Mouse (Mus musculus): Measurements from ENCODE around the gene Paqr7. TPM values are rescaled to one million over a fixed set of nuclear protein-coding genes. Genes with fewer than 3 reads are reported as not detected.

The Paqr7 gene
- polyA plus RNA-seq, 1 experiment = 47.6 TPM

DNA sequence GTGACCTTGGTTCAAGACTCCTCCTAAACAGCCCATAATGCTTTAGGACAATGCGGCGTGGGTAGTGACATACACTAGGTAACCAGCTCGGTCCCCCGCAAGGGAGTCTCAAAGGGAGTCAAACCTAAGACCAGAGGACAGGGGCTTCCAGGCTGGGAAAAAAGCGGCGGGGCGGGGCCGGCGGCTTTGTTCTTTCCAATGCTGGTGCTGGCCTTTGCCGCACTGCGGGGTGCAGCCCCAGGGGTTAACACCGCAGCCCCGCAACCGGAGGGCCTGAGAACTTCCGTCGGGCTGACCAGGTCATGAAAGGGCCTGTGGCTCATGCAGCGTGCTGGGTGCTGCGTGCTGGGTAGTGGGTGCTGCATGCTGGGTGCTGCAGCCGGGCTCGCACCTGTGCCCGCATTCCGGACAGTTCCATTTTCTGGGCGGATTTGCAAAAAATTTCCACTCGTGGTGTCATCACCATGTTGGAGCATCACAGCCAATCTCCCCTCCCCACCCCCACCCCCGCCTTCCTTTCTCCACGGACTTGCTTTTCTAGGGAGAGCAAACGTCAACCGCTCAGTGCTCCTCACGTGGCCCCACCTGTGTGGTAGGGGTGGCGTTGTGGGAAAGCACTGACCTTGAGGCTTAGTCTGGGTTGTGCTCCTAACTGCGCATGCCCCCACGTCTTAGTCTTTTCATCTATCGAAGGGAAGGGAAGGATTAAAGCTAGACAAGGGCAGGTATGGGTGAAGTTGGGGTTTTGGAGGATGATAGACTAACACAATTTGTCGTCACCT is 42.7 kb upstream of the Paqr7 start:
- H3K4me3 ChIP-seq (ENCODE audit: control insufficient read depth, insufficient read depth, low read length) = no peak overlapping the region
- H3K27me3 ChIP-seq (ENCODE audit: control insufficient read depth, insufficient read depth, low read length) = no peaks in the 10 kb centered on the region
- peaks cover 24% of the 10 kb centered on the region for H3K4me1 ChIP-seq (replicated peaks; ENCODE audit: control insufficient read depth, insufficient read depth, low read length)
- no peaks in the 10 kb centered on the region for H3K36me3 ChIP-seq (ENCODE audit: control insufficient read depth, insufficient read depth, low read length)
- 92% methylated on average over 34 of the region's 34 CpGs for WGBS
- TF ChIP-seq CTCF (IDR thresholded peaks at IDR 0.05; ENCODE audit: borderline replicate concordance, control insufficient read depth, extremely low read depth, insufficient read depth, low read length, poor library complexity) = no peak
- TF ChIP-seq POLR2A (IDR thresholded peaks at IDR 0.05; ENCODE audit: control insufficient read depth, extremely low read depth, insufficient read depth, low read length, poor library complexity) = no peak
- no peak overlapping the region for H3K27ac ChIP-seq (ENCODE audit: control insufficient read depth, insufficient read depth, low read length)
- peak; percentile 43 for DNase-seq

DNA sequence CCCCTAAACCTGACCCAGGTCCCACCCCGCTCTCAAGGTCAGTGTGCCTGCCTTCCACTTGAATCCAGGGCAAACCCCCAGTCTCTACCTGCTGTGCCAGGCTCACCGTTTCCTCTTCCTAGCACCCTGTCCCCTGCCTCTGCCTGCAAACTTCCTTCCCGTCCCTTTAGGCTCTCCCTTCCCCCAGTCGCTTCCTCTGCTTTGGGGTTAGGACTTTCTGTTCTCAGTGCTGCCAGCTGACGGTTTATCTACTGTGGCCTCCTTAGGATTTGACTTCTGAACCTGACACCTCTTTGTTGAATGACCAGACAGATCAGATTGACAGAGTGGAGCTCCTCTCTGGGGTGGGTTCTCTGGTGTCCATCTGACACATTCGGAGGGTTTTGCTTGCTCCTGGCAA is 41.2 kb upstream of the Paqr7 start:
- 0 out of 2 replicates have a peak overlapping the region, but pooled peaks have one; percentile 7 for H3K4me3 ChIP-seq (ENCODE audit: control insufficient read depth, insufficient read depth, low read length)

DNA sequence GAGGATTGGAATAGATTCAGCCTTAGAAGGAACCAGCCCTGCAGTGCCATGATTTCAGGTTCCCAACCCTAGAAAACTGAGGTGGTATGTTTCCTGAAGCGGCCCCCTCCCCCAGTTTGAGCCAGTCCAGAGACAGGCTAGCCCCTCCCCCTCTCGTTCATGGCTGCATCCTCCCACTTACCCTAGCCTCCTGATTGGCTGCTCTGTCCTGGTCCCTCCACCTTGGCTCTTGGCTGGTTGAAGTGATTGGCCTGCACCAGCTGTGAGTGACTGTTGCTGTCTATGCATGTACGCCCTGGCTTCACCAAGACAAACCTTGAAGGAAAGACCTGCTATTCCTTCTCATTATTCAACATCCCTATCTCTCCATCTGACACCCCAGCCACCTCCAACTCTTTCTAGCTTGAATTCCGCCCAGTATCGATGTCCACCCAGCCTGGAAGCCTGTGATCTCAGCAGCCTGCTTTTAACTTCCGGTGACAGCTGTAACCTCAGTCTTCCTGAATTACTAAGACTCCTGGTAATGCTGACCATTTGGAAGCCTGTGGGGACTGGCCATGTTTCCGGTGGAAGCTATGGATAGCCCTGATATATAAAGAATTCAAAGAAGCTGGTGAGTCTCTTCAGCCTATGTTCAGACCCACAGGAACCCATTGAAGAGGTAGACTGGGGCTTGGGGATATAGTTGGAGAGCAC is 39.2 kb upstream of the Paqr7 start:
- Histone ChIP-seq H3K4me1 (replicated peaks; ENCODE audit: control insufficient read depth, insufficient read depth, low read length) (peaks cover 33% of the 10 kb centered on the region), H3K4me3 (ENCODE audit: control insufficient read depth, insufficient read depth, low read length) (no peak overlapping the region), H3K27ac (ENCODE audit: control insufficient read depth, insufficient read depth, low read length) (no peak overlapping the region), H3K36me3 (ENCODE audit: control insufficient read depth, insufficient read depth, low read length) (no peaks in the 10 kb centered on the region), H3K27me3 (ENCODE audit: control insufficient read depth, insufficient read depth, low read length) (no peaks in the 10 kb centered on the region)
- 86% methylated on average over 7 of the region's 7 CpGs for whole genome bisulfite sequencing
- TF ChIP-seq POLR2A (IDR thresholded peaks at IDR 0.05; ENCODE audit: control insufficient read depth, extremely low read depth, insufficient read depth, low read length, poor library complexity) (no peak), CTCF (IDR thresholded peaks at IDR 0.05; ENCODE audit: borderline replicate concordance, control insufficient read depth, extremely low read depth, insufficient read depth, low read length, poor library complexity) (no peak)
- DNase-seq = no peak

More for the DNA sequence above, 41.2 kb upstream of the Paqr7 start:
- peak; percentile 42 for DNase-seq
- TF ChIP-seq POLR2A (IDR thresholded peaks at IDR 0.05; ENCODE audit: control insufficient read depth, extremely low read depth, insufficient read depth, low read length, poor library complexity) = no peak
- no peak for TF ChIP-seq CTCF (IDR thresholded peaks at IDR 0.05; ENCODE audit: borderline replicate concordance, control insufficient read depth, extremely low read depth, insufficient read depth, low read length, poor library complexity)
- H3K36me3 ChIP-seq (ENCODE audit: control insufficient read depth, insufficient read depth, low read length) = no peaks in the 10 kb centered on the region
- peaks cover 29% of the 10 kb centered on the region for H3K4me1 ChIP-seq (replicated peaks; ENCODE audit: control insufficient read depth, insufficient read depth, low read length)
- peak overlapping the region; percentile 53; the same call in 1 of the 2 replicates for H3K27ac ChIP-seq (ENCODE audit: control insufficient read depth, insufficient read depth, low read length)
- WGBS = 14% methylated on average over 6 of the region's 6 CpGs
- no peaks in the 10 kb centered on the region for H3K27me3 ChIP-seq (ENCODE audit: control insufficient read depth, insufficient read depth, low read length)

- no peaks in the 10 kb centered on the region for H3K27me3 ChIP-seq (ENCODE audit: control insufficient read depth, insufficient read depth, low read length)
- DNase-seq = no peak
- H3K4me1 ChIP-seq (replicated peaks; ENCODE audit: control insufficient read depth, insufficient read depth, low read length) = peaks cover 33% of the 10 kb centered on the region
- no peak overlapping the region for H3K4me3 ChIP-seq (ENCODE audit: control insufficient read depth, insufficient read depth, low read length)
- no peak for TF ChIP-seq CTCF (IDR thresholded peaks at IDR 0.05; ENCODE audit: borderline replicate concordance, control insufficient read depth, extremely low read depth, insufficient read depth, low read length, poor library complexity)
- no peak for TF ChIP-seq POLR2A (IDR thresholded peaks at IDR 0.05; ENCODE audit: control insufficient read depth, extremely low read depth, insufficient read depth, low read length, poor library complexity)
- WGBS = 94% methylated on average over 5 of the region's 5 CpGs
- H3K27ac ChIP-seq (ENCODE audit: control insufficient read depth, insufficient read depth, low read length) = no peak overlapping the region
- no peaks in the 10 kb centered on the region for H3K36me3 ChIP-seq (ENCODE audit: control insufficient read depth, insufficient read depth, low read length)
These were observed 37.6 kb upstream of the Paqr7 start for GRCm38 (mm10) chr4:134458856-134459255.

DNA sequence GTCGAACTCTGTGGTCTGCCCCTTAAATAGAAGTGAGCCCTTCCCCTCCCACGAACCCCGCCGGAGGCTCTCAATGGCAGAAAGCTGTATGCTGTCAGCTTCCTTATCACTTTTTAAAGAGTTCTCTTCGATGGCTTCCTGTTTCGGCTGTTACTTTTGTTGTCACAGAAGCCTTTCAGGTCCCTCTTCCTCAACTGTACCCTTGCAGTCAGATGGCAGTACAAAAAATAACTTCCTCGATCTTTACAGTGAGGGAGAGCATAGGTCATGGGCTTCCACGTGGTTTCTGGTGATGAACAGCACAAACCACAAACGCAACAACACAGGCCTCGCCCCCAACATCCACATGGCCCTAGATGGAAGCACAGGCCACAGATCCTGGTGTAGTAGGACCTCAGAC is 36.2 kb upstream of the Paqr7 start:
- no peaks in the 10 kb centered on the region for H3K27me3 ChIP-seq (ENCODE audit: control insufficient read depth, insufficient read depth, low read length)
- peak overlapping the region; percentile 82 for H3K27ac ChIP-seq (ENCODE audit: control insufficient read depth, insufficient read depth, low read length)
- H3K36me3 ChIP-seq (ENCODE audit: control insufficient read depth, insufficient read depth, low read length) = no peaks in the 10 kb centered on the region
- DNase-seq = peak; percentile 51
- WGBS = 7% methylated on average over 10 of the region's 10 CpGs
- no peak overlapping the region for H3K4me3 ChIP-seq (ENCODE audit: control insufficient read depth, insufficient read depth, low read length)
- peaks cover 29% of the 10 kb centered on the region for H3K4me1 ChIP-seq (replicated peaks; ENCODE audit: control insufficient read depth, insufficient read depth, low read length)
- TF ChIP-seq POLR2A (IDR thresholded peaks at IDR 0.05; ENCODE audit: control insufficient read depth, extremely low read depth, insufficient read depth, low read length, poor library complexity) = no peak
- no peak for TF ChIP-seq CTCF (IDR thresholded peaks at IDR 0.05; ENCODE audit: borderline replicate concordance, control insufficient read depth, extremely low read depth, insufficient read depth, low read length, poor library complexity)

DNA sequence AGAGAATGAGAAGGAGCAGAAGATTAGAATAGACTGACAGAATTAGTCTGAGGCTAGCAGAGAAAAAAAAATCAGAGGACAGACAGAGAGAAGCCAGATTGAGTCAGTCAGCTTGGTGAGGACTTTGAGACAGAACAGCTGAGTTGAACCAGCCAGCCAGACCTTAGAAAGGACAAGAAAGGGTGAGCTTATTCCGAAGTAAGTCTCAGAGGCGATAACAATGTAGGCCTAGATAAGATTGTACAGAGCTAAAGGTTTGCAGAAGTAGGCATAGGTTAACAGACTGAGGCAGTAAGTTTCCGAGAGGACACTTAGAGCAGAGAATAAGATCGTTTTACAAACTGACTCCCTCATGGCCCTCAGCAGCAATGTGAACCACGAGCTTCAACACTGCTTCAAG is 35.2 kb upstream of the Paqr7 start:
- H3K36me3 ChIP-seq (ENCODE audit: control insufficient read depth, insufficient read depth, low read length) = no peaks in the 10 kb centered on the region
- H3K4me1 ChIP-seq (replicated peaks; ENCODE audit: control insufficient read depth, insufficient read depth, low read length) = peaks cover 30% of the 10 kb centered on the region
- 77% methylated on average over 5 of the region's 5 CpGs for WGBS
- H3K27ac ChIP-seq (ENCODE audit: control insufficient read depth, insufficient read depth, low read length) = no peak overlapping the region
- TF ChIP-seq POLR2A (IDR thresholded peaks at IDR 0.05; ENCODE audit: control insufficient read depth, extremely low read depth, insufficient read depth, low read length, poor library complexity) (no peak), CTCF (IDR thresholded peaks at IDR 0.05; ENCODE audit: borderline replicate concordance, control insufficient read depth, extremely low read depth, insufficient read depth, low read length, poor library complexity) (no peak)
- no peak overlapping the region for H3K4me3 ChIP-seq (ENCODE audit: control insufficient read depth, insufficient read depth, low read length)
- DNase-seq = no peak
- H3K27me3 ChIP-seq (ENCODE audit: control insufficient read depth, insufficient read depth, low read length) = no peaks in the 10 kb centered on the region
